ENCODE assay signal across 17 mouse cellular contexts in the genomic region with DNA sequence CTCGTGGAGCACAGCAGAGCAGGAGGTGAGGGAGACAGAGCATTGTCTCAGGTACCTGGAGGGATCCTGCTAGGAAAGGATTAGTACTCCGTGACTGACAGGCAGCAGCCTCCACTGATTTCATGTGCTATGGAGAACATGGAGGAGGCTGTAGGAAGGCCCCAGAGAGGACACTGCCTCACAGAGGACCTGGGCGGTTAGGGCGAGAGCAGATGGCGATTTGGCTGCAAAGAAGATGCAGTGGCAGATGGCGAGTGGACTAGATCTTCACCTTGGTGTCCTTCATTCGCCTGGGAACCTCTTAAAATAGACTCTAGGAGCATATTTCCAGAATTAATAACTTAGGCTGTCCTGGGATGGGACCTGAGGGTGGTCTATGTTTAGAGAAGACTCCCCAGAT. TPM values are rescaled to one million over a fixed set of nuclear protein-coding genes. Genes with fewer than 3 reads are reported as not detected.
DNase-seq lines count a peak whose midpoint lies in the region; ATAC-seq and TF ChIP-seq lines count a peak whose summit lies in the region.
"Had no signal": no experiment of that assay in that cellular context is flagged by ENCODE, and none has a peak within 500 bp of the region (broad histone marks: within the 10 kb centered on the region; RNA-seq: fewer than 3 reads in every experiment).

No protein-coding gene starts in this region.

- H3K27ac ChIP-seq in liver, postnatal 0 days (ENCODE audit: low read depth): peak overlapping the region; percentile 67; the same call in 1 of the 2 replicates
- no peak overlapping the region for H3K27ac ChIP-seq in liver, embryonic 11.5 days (ENCODE audit: low read depth, low read length)
- H3K27ac ChIP-seq in olfactory bulb, adult 2 months (ENCODE audit: insufficient read depth, low read depth, low read length): 0 out of 2 replicates have a peak overlapping the region, but pooled peaks have one; percentile 9
- H3K27ac ChIP-seq in heart, embryonic 11.5 days (ENCODE audit: low read depth, low read length): no peak overlapping the region
- H3K27ac ChIP-seq: embryonic facial prominence, embryonic 15.5 days; hindbrain, embryonic 15.5 days; liver, embryonic 14.5 days; midbrain, embryonic 12.5 days had no signal

- DNase-seq in liver, postnatal 0 days: no peak
- no peak for DNase-seq in liver, embryonic 11.5 days (ENCODE audit: low spot score)
- peak; percentile 95 for DNase-seq in cerebellum, adult 9-11 months
- no peak for DNase-seq in lung, postnatal 10 days
- DNase-seq: kidney, adult 2 months; kidney, postnatal 25 days; thymus, postnatal 36 days had no signal

- no peak for ATAC-seq in liver, postnatal 0 days
- no peak for ATAC-seq in liver, embryonic 11.5 days (replicated peaks; ENCODE audit: low FRiP score)
- peak; percentile 90 for ATAC-seq in cerebellum, adult (ENCODE audit: insufficient number of reproducible peaks, low FRiP score, low TSS enrichment)
- ATAC-seq in heart, embryonic 11.5 days (replicated peaks; ENCODE audit: insufficient number of reproducible peaks, low FRiP score, low TSS enrichment): no peak

- H3K4me3 ChIP-seq in liver, postnatal 0 days (ENCODE audit: low read depth, low read length): no peak overlapping the region
- no peak overlapping the region for H3K4me3 ChIP-seq in liver, embryonic 11.5 days (ENCODE audit: low read depth, low read length)
- H3K4me3 ChIP-seq in olfactory bulb, adult 2 months (ENCODE audit: insufficient read depth, low read depth, low read length): no peak overlapping the region
- H3K4me3 ChIP-seq in heart, embryonic 11.5 days (ENCODE audit: low read depth, low read length): no peak overlapping the region
- H3K4me3 ChIP-seq: embryonic facial prominence, embryonic 15.5 days; hindbrain, embryonic 15.5 days; midbrain, embryonic 12.5 days; stomach, embryonic 15.5 days had no signal

- H3K9ac ChIP-seq in liver, postnatal 0 days (replicated peaks): no peak overlapping the region
- no peak overlapping the region for H3K9ac ChIP-seq in liver, embryonic 11.5 days (ENCODE audit: low read depth, low read length)
- no peak overlapping the region for H3K9ac ChIP-seq in heart, embryonic 11.5 days (ENCODE audit: low read depth, low read length)
- H3K9ac ChIP-seq: embryonic facial prominence, embryonic 15.5 days; forebrain, postnatal 0 days; hindbrain, embryonic 15.5 days; liver, embryonic 14.5 days; midbrain, embryonic 12.5 days; stomach, embryonic 15.5 days had no signal

- no peak overlapping the region for H3K4me2 ChIP-seq in liver, postnatal 0 days (ENCODE audit: low read depth, low read length)
- H3K4me2 ChIP-seq in liver, embryonic 11.5 days: no peak overlapping the region
- H3K4me2 ChIP-seq in heart, embryonic 11.5 days: no peak overlapping the region
- H3K4me2 ChIP-seq: embryonic facial prominence, embryonic 15.5 days; hindbrain, embryonic 15.5 days; midbrain, embryonic 12.5 days; stomach, embryonic 15.5 days had no signal

- no peaks in the 10 kb centered on the region for H3K9me3 ChIP-seq in liver, postnatal 0 days (ENCODE audit: low read length)
- H3K9me3 ChIP-seq in liver, embryonic 11.5 days (ENCODE audit: control insufficient read depth, low read length): no peaks in the 10 kb centered on the region
- no peaks in the 10 kb centered on the region for H3K9me3 ChIP-seq in heart, embryonic 11.5 days (replicated peaks; ENCODE audit: control insufficient read depth, low read length)
- H3K9me3 ChIP-seq: embryonic facial prominence, embryonic 15.5 days; hindbrain, embryonic 15.5 days; midbrain, embryonic 12.5 days; stomach, embryonic 15.5 days had no signal

- no peak for TF ChIP-seq POLR2A in olfactory bulb, adult 2 months (IDR thresholded peaks at IDR 0.05; ENCODE audit: insufficient read depth, low read depth, low read length)

- no peak for TF ChIP-seq CTCF in liver, postnatal 0 days (IDR thresholded peaks at IDR 0.05; ENCODE audit: low read depth)
- no peak for TF ChIP-seq CTCF in olfactory bulb, adult 2 months (IDR thresholded peaks at IDR 0.05; ENCODE audit: insufficient read depth, low read depth, low read length)

- TF ChIP-seq EP300 in liver, postnatal 0 days (IDR thresholded peaks at IDR 0.05; ENCODE audit: low read depth): no peak

- peaks cover 40% of the 10 kb centered on the region for H3K36me3 ChIP-seq in liver, postnatal 0 days (replicated peaks; ENCODE audit: insufficient read depth, low read length)
- peaks cover 27% of the 10 kb centered on the region for H3K36me3 ChIP-seq in liver, embryonic 11.5 days (ENCODE audit: control insufficient read depth, insufficient read depth, low read length)
- peaks cover 32% of the 10 kb centered on the region for H3K36me3 ChIP-seq in heart, embryonic 11.5 days (ENCODE audit: control insufficient read depth, insufficient read depth, low read length)

- no peaks in the 10 kb centered on the region for H3K27me3 ChIP-seq in liver, postnatal 0 days (ENCODE audit: insufficient read depth, low read length)
- H3K27me3 ChIP-seq in liver, embryonic 11.5 days (replicated peaks; ENCODE audit: control insufficient read depth, insufficient read depth, low read length): no peaks in the 10 kb centered on the region
- H3K27me3 ChIP-seq in heart, embryonic 11.5 days (ENCODE audit: control insufficient read depth, insufficient read depth, low read length): no peaks in the 10 kb centered on the region
- H3K27me3 ChIP-seq: embryonic facial prominence, embryonic 15.5 days; hindbrain, embryonic 15.5 days; midbrain, embryonic 12.5 days; stomach, embryonic 15.5 days had no signal

- no peaks in the 10 kb centered on the region for H3K4me1 ChIP-seq in liver, postnatal 0 days (ENCODE audit: insufficient read depth)
- no peaks in the 10 kb centered on the region for H3K4me1 ChIP-seq in liver, embryonic 11.5 days (replicated peaks; ENCODE audit: control insufficient read depth, insufficient read depth, low read length)
- H3K4me1 ChIP-seq in olfactory bulb, adult 2 months (ENCODE audit: control insufficient read depth, insufficient read depth, low read length): peaks cover 10% of the 10 kb centered on the region
- no peaks in the 10 kb centered on the region for H3K4me1 ChIP-seq in heart, embryonic 11.5 days (ENCODE audit: control insufficient read depth, insufficient read depth, low read length)
- H3K4me1 ChIP-seq: hindbrain, embryonic 15.5 days; midbrain, embryonic 12.5 days; stomach, embryonic 15.5 days had no signal

- 76% methylated on average over 7 of the region's 7 CpGs for WGBS in liver, postnatal 0 days (ENCODE audit: insufficient replicate concordance)
- 82% methylated on average over 7 of the region's 7 CpGs for WGBS in liver, embryonic 11.5 days
- WGBS in olfactory bulb, adult 2 months: 89% methylated on average over 7 of the region's 7 CpGs
- 74% methylated on average over 7 of the region's 7 CpGs for WGBS in heart, embryonic 11.5 days (ENCODE audit: insufficient replicate concordance)

RNA-seq across cellular contexts. Expression of gene Rnf19b, which starts 23.0 kb away (rescaled TPM):
- polyA plus RNA-seq in liver, postnatal 0 days (2015; fragmentation: Nextera tagmentation; extraction: Ambion mirVana): 5.5 and 6.0 TPM in 2 replicates
- polyA plus RNA-seq in liver, embryonic 11.5 days (2014; fragmentation: Nextera tagmentation; extraction: Ambion mirVana): 6.7 and 7.2 TPM in 2 replicates
- not detected in 2 replicates for polyA plus RNA-seq in olfactory bulb, adult 2 months (2012; ENCODE audit: insufficient read depth, insufficient read length, low replicate concordance, missing spikeins)
- polyA plus RNA-seq in heart, embryonic 11.5 days (2014; fragmentation: Nextera tagmentation; extraction: Ambion mirVana): 5.8 and 7.1 TPM in 2 replicates

RNA-seq across cellular contexts. Expression of gene Tmem54, which starts 24.3 kb away (rescaled TPM):
- polyA plus RNA-seq in liver, postnatal 0 days (2015; fragmentation: Nextera tagmentation; extraction: Ambion mirVana): 0.26 TPM in 1 of 2 replicates, not detected in the other
- polyA plus RNA-seq in liver, embryonic 11.5 days (2014; fragmentation: Nextera tagmentation; extraction: Ambion mirVana): 2.3 and 3.3 TPM in 2 replicates
- not detected in 2 replicates for polyA plus RNA-seq in olfactory bulb, adult 2 months (2012; ENCODE audit: insufficient read depth, insufficient read length, low replicate concordance, missing spikeins)
- 0.30 and 0.66 TPM in 2 replicates for polyA plus RNA-seq in heart, embryonic 11.5 days (2014; fragmentation: Nextera tagmentation; extraction: Ambion mirVana)
- polyA plus RNA-seq: forebrain, postnatal 0 days; hindbrain, embryonic 15.5 days had no signal

RNA-seq across cellular contexts. Expression of gene Hpca, which starts 40.8 kb away (rescaled TPM):
- 0.18 and 0.40 TPM in 2 replicates for polyA plus RNA-seq in liver, postnatal 0 days (2015; fragmentation: Nextera tagmentation; extraction: Ambion mirVana)
- polyA plus RNA-seq in liver, embryonic 11.5 days (2014; fragmentation: Nextera tagmentation; extraction: Ambion mirVana): 3.1 and 4.4 TPM in 2 replicates
- not detected in 2 replicates for polyA plus RNA-seq in olfactory bulb, adult 2 months (2012; ENCODE audit: insufficient read depth, insufficient read length, low replicate concordance, missing spikeins)
- 1.7 and 2.3 TPM in 2 replicates for polyA plus RNA-seq in heart, embryonic 11.5 days (2014; fragmentation: Nextera tagmentation; extraction: Ambion mirVana)
- polyA plus RNA-seq: C2C12 had no signal

RNA-seq across cellular contexts. Expression of gene Fndc5, which starts 55.8 kb away (rescaled TPM):
- polyA plus RNA-seq in liver, postnatal 0 days (2015; fragmentation: Nextera tagmentation; extraction: Ambion mirVana): 0.32 and 0.52 TPM in 2 replicates
- 1.8 and 2.0 TPM in 2 replicates for polyA plus RNA-seq in liver, embryonic 11.5 days (2014; fragmentation: Nextera tagmentation; extraction: Ambion mirVana)
- polyA plus RNA-seq in olfactory bulb, adult 2 months (2012; ENCODE audit: insufficient read depth, insufficient read length, low replicate concordance, missing spikeins): not detected in 2 replicates
- 5.3 and 5.4 TPM in 2 replicates for polyA plus RNA-seq in heart, embryonic 11.5 days (2014; fragmentation: Nextera tagmentation; extraction: Ambion mirVana)

Comparison
In these comparisons a context has a peak if more than half of its experiments do, and no peak if none do; other contexts are left out.
1. H3K27ac ChIP-seq: peak in liver, postnatal 0 days (single experiment) and olfactory bulb, adult 2 months (single experiment); none in liver, embryonic 11.5 days (single experiment) and heart, embryonic 11.5 days (single experiment).